In genomic region chr4:29820141-29820540, GRCm38 (mm10) we compare ENCODE assay signal across 19 mouse cellular contexts.
DNase-seq lines count a peak whose midpoint lies in the region; ATAC-seq lines count a peak whose summit lies in the region.
"Had no signal": no experiment of that assay in that cellular context is flagged by ENCODE, and none has a peak within 500 bp of the region (broad histone marks: within the 10 kb centered on the region; RNA-seq: fewer than 3 reads in every experiment).

No protein-coding gene starts in this region.

- H3K4me3 ChIP-seq in forebrain, embryonic 14.5 days (ENCODE audit: low read depth, low read length): no peak overlapping the region
- no peak overlapping the region for H3K4me3 ChIP-seq in forebrain, embryonic 13.5 days
- H3K4me3 ChIP-seq: embryonic facial prominence, embryonic 15.5 days; erythroblast, embryonic 14.5 days; forebrain, embryonic 10.5 days; heart, adult 2 months; heart, embryonic 15.5 days; hindbrain, embryonic 15.5 days had no signal

- peak; percentile 55 to 64 for DNase-seq in cerebellum, postnatal 10 days
- DNase-seq in cerebellum, postnatal 36 days: no peak
- peak; percentile 20 for DNase-seq in forebrain, embryonic 14.5 days (ENCODE audit: low spot score)
- DNase-seq in left cerebral cortex, postnatal 4 days: peak; percentile 24
- DNase-seq in left cerebral cortex, adult 8-10 months (ENCODE audit: low spot score in 2 of 2): no peak
- DNase-seq in thymus, postnatal 14 days: no peak
- DNase-seq: adrenal gland, postnatal 10 days; gastrocnemius, postnatal 14 days; heart, adult 2 months; heart, postnatal 14 days; kidney, adult 11 months had no signal

- H3K4me1 ChIP-seq in forebrain, embryonic 14.5 days (ENCODE audit: control insufficient read depth, insufficient read depth, low read length): no peaks in the 10 kb centered on the region
- no peaks in the 10 kb centered on the region for H3K4me1 ChIP-seq in forebrain, embryonic 13.5 days
- H3K4me1 ChIP-seq: embryonic facial prominence, embryonic 15.5 days; forebrain, embryonic 10.5 days; heart, embryonic 15.5 days; hindbrain, embryonic 15.5 days had no signal

- H3K4me2 ChIP-seq in forebrain, embryonic 14.5 days (ENCODE audit: low read length): no peak overlapping the region
- no peak overlapping the region for H3K4me2 ChIP-seq in forebrain, embryonic 13.5 days
- H3K4me2 ChIP-seq: embryonic facial prominence, embryonic 15.5 days; heart, embryonic 11.5 days; heart, embryonic 15.5 days; hindbrain, embryonic 15.5 days had no signal

- 67% methylated on average over 3 of the region's 3 CpGs for WGBS in forebrain, embryonic 14.5 days
- 61% methylated on average over 3 of the region's 3 CpGs for WGBS in forebrain, embryonic 13.5 days

- no peak overlapping the region for H3K9ac ChIP-seq in forebrain, embryonic 14.5 days (ENCODE audit: low read length)
- H3K9ac ChIP-seq in forebrain, embryonic 13.5 days: no peak overlapping the region
- H3K9ac ChIP-seq: embryonic facial prominence, embryonic 15.5 days; heart, embryonic 15.5 days; hindbrain, embryonic 15.5 days had no signal

- peak; percentile 37; the same call in 1 of the 2 replicates for ATAC-seq in forebrain, embryonic 14.5 days
- no peak for ATAC-seq in forebrain, embryonic 13.5 days
- ATAC-seq: forebrain, embryonic 16.5 days had no signal

- H3K27me3 ChIP-seq in forebrain, embryonic 14.5 days (replicated peaks; ENCODE audit: control insufficient read depth, insufficient read depth, low read length): no peaks in the 10 kb centered on the region
- H3K27me3 ChIP-seq in forebrain, embryonic 13.5 days: no peaks in the 10 kb centered on the region
- H3K27me3 ChIP-seq: embryonic facial prominence, embryonic 15.5 days; heart, embryonic 15.5 days; hindbrain, embryonic 15.5 days had no signal

- H3K36me3 ChIP-seq in forebrain, embryonic 14.5 days (ENCODE audit: control insufficient read depth, insufficient read depth, low read length): no peaks in the 10 kb centered on the region
- H3K36me3 ChIP-seq in forebrain, embryonic 13.5 days (ENCODE audit: poor library complexity, severe bottlenecking): no peaks in the 10 kb centered on the region
- H3K36me3 ChIP-seq: embryonic facial prominence, embryonic 15.5 days; forebrain, embryonic 10.5 days; heart, embryonic 15.5 days; hindbrain, embryonic 15.5 days had no signal

- H3K9me3 ChIP-seq in forebrain, embryonic 14.5 days (replicated peaks; ENCODE audit: control insufficient read depth, low read length): no peaks in the 10 kb centered on the region
- no peaks in the 10 kb centered on the region for H3K9me3 ChIP-seq in forebrain, embryonic 13.5 days (replicated peaks)
- H3K9me3 ChIP-seq: embryonic facial prominence, embryonic 15.5 days; forebrain, embryonic 10.5 days; heart, embryonic 15.5 days; hindbrain, embryonic 15.5 days had no signal

- H3K27ac ChIP-seq in forebrain, embryonic 14.5 days (ENCODE audit: low read depth, low read length): no peak overlapping the region
- no peak overlapping the region for H3K27ac ChIP-seq in forebrain, embryonic 13.5 days
- H3K27ac ChIP-seq: embryonic facial prominence, embryonic 15.5 days; forebrain, embryonic 10.5 days; heart, adult 2 months; heart, embryonic 15.5 days; hindbrain, embryonic 15.5 days had no signal

- intact Hi-C loops in left cerebral cortex, postnatal 4 days (cut with DNase I): no loop called here

Comparison
In these comparisons a context has a peak if more than half of its experiments do, and no peak if none do; other contexts are left out.
1. DNase-seq: peak in cerebellum, postnatal 10 days (2 of 2), forebrain, embryonic 14.5 days (single experiment) and left cerebral cortex, postnatal 4 days (single experiment); none in cerebellum, postnatal 36 days (0 of 2), left cerebral cortex, adult 8-10 months (0 of 2) and thymus, postnatal 14 days (single experiment).